Mouse (Mus musculus) adrenal gland, adult (tissue): ENCODE results near the gene Ghsr.
"Not testable (repeated sequence)": the region's sequence is repeated elsewhere in the genome, so short reads cannot be mapped to it uniquely, and the experiment has no call there.

Experiments
- DNase-seq, 2 experiments: peaks; one replicate each; pipeline ENCODE4 v3.0.0; 2022 to 2023; ENCODE audit warnings: low spot score in 1 of 2; ENCODE audit not compliant: inconsistent age in 2 of 2

The Ghsr gene

DNA sequence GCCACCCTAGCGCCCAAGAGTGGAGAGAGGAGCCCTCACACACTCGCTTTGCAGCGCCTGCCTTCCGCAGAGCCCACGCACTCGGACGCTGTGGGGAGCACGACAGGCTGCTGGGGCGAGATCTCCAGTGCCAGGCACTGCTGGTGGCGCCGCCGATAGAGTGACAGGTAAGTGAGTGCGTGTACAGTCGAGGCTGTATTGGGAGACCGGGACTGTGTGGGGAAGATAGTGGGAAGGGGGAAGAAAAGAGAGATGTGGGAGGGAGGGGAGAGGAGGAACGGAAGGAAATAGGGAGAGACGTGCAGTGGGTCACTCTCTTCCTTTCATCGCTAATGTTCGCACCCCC, at the start of gene Ghsr:
Ghsr (plus strand) TSS at position 76 of the 346 bp plus-strand sequence.
- no peak for DNase-seq

DNA sequence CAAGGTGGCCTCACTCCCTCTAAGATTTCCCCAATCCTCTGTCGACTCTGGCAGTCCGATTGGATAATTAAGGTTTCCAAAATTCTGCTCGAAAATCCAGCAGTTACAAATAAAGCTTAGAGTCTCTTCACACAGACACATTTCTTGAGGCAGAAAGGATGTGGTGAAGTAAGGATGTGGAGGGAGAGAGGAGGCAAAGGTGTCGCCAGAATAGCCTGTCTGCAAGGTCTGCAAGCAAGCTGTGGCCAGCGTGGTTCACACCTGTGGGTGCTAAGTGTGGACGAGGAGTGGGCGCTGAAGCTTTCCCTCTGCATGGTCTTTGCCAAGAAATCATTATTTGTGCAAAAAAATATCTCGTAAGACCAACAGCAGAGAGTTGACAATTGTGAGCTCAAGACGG, 48.6 kb upstream of the Ghsr start:
- DNase-seq = no peak

DNA sequence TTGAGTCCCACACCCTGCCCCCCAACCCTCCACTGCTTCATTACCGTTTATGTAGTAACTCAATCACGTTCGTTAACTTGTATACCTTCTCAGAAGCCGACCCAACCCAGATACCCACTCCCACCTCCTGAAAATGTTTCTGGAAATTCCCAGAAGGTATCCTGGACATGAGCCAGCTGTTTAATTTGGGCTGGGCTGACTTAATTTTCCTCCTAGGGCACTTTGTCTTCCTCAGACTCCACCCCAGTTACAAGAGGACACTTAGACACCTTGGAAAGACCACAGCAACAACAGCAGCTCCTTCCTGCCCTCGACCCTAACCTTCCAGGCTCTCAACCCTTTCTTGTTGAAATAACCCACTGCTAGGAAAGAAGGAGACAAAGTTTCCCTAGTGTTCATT, 47.6 kb upstream of the Ghsr start:
- DNase-seq = no peak

DNA sequence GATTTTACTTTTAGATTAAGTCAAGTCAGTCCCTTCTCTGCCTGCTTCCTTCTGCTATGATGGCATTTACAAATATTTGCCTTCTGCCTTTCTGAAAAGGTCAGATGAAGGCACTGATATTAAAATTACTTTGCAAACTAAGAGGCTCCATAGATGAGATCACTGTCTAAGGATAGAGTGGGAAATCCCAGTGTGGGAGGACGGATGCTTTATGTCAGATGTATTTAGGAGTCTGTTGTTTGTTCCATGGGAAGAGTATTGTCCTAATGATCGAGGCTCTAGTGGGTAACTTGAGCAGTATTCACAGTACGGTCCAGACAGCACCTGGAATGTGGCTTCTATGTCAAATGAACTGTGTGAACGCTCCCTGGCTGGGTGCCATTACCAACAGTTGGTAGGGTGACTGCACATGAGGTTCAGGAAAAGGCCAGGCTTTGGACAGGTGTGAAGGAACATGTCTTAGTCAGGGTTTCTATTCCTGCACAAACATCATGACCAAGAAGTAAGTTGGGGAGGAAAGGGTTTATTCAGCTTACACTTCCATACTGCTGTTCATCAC, 44.4 kb upstream of the Ghsr start:
- DNase-seq = no peak

DNA sequence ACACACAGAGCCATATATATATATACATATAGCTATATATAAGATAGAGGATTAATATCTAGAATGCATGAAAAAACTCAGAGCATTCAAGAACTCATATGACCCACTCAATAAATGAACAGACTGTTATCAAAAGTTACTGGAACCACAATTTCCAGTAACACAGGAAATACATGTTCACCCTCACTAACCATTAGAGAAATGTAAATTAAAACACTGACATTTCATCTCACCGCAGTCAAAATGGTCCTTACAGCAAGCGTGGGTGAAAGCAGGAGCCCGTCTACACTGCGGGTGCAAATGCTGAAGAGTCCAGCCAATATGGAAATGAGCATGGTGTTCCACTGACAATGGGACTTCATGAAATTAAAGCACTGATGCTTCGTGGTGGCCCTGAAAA, 40.4 kb upstream of the Ghsr start:
- DNase-seq = no peak

DNA sequence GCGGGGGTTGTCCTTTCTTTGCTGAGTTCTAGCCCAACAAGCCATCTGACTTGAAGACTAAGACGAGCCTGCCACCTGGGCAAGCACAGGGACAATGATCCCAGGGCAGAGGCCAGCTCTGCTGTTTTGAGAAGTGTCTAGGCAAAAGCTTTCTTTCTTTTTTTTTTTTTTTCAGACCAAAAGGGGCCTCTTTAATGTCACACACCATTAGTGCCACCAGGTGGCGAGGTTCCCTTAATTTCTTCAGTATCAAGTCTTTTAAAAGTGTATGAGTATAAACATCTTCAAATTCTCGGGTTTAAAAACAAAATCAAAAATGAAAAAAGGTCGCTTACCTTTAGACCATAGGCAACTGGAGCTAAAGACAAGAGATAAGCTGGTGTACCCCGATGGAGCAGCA, 32.7 kb upstream of the Ghsr start:
- peak; percentile 21 to 77 for DNase-seq

DNA sequence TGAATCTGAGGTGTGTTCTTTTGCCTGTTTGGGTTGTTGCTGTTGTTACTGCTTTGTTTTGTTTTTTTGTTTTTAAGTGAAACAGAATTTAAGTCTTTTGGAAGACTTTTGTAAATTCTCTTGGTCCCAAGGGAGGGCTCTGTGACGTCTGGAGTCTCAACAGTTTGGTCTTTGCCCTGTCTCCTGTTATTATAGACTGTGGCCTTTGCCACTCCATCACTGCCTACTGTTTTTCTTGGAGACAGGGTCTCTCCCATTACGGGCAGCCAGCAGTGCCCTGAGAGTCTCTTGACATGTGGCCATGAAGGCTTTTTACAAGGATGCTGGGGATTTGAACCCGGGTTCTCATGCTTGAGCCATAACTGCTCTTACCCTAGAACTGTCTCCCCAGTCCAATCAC, 32.3 kb upstream of the Ghsr start:
- DNase-seq = no peak

DNA sequence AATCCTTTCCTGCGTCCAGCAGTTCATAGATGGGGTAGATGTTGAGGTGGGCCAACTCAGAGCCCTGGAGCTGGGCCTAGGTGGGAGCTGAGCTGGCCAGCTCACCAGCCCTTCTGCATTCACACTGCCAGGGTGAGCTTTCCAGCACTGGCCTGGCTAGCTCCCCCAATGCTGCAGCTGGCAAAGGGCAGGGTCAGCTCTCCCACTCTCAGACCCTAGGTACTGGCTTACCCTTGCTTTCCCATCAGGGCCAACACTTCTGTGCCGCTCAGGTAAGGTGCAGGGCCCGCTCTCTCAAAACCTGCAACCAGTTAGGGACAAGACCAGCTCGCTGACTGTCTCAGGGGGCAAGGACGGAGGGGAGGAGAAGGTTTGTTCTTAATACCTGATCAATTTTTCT, 30.4 kb upstream of the Ghsr start:
- DNase-seq = no peak

DNA sequence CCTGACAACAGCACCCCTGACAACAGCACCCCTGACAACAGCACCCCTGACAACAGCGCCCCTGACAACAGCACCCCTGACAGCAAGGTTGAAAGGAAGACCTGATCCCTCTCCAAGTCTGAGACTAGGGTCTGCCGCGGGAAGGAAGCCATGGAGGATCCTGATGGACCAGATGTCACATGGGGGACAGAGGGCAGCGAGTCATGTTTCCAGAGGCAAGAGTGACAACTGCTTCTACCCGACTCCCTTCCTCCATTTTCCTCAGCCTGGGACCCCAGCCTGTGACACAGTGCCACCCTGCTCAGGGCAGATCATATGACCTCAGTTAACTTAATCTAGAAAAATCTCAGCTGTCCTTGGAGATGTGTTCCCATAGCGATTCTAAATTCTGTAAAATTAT, 28.7 kb upstream of the Ghsr start:
- no peak for DNase-seq

DNA sequence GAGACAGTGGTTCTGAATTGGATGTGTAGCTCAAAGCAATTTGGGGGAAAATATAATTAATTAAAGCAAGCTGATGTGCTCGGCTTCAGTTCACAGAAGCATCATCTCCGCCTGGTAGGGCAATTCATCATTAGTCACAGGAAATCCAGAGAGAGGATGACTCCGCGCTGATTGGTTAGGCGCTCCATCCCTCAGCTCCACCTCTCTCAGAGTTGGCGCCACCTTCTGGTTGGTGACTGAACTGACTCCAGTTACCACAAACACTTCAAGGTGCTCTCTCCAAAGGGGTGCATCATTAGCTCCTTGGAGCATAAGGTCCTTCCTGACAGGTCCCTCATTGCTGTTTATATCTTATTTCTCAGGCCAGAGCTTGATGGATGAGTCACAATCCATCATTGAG, 25.6 kb upstream of the Ghsr start:
- DNase-seq = peak; percentile 48 to 79

DNA sequence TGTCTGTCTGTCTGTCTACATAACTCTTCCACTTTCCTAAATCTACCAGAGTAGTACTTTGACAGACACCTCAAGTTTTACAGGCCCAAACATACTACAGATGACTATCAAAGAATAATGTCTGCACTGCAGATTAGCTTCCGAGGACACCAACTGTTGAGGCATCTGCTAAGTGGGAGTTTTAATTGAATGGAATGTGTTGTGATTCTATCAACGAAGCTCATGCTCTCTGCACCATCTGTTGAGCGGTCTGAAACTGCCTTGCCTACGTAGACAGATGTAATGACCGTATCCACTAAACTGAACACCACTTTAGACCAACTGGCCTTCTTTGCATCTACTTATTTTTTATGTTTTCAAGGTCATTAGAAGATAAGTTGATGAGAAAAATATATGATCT, 22.7 kb upstream of the Ghsr start:
- no peak for DNase-seq

DNA sequence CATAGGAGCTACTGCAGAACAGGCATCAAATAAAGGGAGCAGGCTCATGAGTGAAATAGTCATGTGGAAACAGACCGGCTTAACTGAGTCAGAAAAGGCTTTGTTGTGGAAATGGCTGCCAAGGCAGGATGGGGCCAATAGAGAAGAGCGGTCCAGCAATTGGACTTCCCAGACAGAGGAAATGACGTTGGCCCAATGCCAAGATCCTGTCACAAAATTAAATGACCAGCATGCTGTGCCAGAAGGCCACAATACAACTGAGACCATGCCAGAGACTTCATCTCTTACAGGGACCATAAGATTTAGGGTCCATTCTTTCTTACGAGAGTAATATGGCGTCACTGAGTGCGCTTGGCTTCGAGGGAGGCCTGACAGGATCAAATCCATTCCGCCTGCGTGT, 20.0 kb upstream of the Ghsr start:
- DNase-seq = peak; percentile 34 to 62

DNA sequence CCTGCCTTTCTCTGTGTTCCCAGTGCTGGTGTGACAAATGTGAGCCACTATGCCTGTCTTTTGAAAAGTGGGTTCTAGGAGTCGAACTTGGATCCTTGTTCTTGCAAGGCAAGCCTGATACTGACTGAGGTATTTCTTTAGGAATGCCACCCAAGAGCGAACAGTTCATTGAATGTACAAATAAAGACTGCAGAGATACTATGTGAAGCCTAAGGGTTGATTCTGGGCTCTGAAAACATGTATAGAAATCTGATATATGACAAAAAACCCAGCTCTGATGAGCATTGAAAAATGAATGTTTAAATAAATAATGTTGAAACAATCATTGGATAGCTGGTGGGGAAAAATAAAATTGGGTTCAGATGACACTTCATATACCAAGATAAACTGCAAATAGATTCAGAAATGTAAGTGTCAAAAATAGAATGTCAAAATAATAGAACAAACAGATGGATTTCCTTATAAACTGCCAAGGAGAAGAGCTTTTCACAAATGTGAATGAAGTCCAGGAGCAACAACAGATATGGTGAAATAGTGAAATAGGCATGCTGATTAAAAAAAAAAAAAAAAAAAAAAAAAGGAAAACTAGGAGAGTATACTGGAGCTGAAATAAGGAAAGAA, 11.9 kb upstream of the Ghsr start:
- DNase-seq = no peak

DNA sequence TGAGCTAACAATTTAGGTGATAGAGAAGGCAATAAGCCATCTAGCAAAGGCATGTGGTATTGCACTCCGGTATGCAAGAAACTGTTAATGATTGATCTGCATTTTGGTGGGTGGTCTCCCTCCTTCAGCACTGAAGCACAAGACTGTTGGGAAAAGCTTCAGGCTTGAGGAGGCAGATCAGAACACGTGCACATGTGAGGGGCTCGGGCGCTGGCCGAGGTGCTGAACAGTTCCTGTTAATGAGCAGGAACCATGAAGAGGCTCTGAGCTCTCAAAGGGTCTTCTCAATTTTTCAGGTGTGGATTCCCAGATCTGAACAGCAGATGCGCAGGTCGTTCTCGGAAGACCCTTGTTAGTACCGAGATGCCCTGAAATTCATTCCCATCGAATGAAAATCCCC, 1.0 kb upstream of the Ghsr start:
- peak in 1 of 2 experiments; percentile 50 for DNase-seq

DNA sequence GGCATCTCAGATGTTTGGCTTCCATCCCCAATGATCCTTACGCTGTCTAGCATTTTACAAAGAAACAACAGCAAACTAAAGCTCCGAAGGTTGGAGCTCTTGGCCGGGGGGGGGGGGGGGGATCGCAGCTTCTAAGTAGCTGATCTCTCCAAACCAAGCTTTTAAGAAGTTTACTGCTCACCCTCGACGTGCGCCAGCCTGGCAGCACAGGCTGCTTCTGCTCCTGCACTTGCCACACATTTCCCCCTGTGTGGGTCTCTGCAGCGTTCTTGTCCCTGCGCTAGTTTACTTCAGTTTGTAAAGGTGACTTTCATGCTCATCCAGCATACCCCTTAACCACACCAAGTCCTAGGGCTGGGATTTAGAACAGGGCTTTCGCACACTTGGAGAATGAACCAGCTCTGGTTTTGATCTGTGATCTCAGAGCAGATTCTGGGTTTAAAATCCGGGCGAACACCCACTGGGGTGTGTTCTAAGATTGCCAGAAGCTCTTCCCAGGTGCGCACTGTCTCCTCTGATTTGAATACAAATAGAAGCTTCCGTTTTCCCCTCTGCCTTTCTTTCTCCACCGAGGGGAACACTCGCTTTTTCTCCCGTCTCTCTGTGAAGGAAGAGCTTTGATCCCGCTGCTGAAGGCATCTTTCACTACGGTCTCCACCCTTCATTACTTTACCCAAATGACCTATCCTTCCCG, 422 bp upstream of the Ghsr start:
- no peak for DNase-seq

DNA sequence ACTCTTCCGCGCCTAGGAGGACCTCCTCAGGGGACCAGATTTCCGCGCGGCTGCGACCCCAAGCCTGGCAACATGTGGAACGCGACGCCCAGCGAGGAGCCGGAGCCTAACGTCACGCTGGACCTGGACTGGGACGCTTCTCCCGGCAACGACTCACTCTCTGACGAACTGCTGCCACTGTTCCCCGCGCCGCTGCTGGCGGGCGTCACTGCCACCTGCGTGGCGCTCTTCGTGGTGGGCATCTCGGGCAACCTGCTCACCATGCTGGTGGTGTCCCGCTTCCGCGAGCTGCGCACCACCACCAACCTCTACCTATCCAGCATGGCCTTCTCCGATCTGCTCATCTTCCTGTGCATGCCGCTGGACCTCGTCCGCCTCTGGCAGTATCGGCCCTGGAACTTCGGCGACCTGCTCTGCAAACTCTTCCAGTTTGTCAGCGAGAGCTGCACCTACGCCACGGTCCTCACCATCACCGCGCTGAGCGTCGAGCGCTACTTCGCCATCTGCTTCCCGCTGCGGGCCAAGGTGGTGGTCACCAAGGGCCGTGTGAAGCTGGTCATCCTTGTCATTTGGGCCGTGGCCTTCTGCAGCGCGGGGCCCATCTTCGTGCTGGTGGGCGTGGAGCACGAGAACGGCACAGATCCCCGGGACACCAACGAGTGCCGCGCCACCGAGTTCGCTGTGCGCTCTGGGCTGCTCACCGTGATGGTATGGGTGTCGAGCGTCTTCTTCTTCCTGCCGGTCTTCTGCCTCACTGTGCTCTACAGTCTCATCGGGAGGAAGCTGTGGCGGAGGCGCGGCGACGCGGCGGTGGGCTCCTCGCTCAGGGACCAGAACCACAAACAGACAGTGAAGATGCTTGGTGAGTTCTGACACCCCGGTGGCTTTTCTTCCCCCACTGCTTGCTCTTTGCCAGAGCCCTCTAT, 837 bp downstream of the Ghsr start:
- no peak for DNase-seq

DNA sequence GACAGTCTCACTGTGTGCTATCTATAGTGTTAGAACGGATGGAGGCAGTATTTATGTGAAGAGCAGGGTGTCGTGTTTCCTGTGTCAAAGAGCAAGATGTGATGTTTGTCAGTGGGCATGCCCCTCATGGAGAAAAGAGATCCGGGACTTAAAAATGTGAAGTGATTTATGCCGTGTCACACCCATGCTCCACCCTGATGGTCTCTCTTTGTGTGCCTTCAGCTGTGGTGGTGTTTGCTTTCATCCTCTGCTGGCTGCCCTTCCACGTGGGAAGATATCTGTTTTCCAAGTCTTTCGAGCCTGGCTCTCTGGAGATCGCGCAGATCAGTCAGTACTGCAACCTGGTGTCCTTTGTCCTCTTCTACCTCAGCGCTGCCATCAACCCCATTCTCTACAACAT, 3.2 kb downstream of the Ghsr start:
- DNase-seq = no peak

DNA sequence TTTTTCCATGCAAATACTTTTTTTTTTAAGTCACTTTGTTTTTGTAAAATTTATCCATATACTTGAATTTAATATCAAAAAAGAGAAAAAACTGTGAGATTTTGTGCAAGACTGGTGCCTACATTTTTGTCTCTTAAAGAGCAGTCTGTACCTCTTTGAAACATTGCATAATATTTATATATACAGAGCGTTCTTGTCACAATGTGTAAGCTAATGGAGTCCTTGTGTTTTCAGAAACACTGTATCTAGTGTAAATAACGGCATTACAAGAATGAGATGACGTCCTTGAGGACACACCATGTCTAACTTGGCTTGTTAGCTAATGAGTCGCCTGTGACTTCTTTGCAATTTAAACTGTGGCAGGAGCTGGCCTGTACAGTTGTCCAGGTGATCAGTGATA, 6.8 kb downstream of the Ghsr start:
- DNase-seq = no peak

DNA sequence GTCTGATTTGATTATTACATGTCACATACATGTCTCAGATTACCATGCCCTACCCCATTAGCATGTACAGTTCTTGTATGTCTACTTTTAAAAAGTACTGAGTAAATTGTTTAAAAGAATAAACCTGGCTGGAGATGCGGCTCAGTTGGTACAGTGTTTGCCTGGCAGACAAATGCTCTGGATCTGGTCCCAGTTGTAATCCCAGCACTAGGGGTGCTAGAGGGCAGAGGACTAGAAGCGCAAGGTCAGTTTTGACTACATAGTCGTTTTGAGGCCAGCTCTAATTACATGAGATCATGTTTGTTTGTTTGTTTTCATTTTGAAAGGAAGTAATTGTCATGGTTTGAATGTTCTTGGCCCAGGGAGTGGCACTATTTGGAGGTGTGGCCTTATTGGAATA, 13.7 kb downstream of the Ghsr start:
- DNase-seq = no peak

DNA sequence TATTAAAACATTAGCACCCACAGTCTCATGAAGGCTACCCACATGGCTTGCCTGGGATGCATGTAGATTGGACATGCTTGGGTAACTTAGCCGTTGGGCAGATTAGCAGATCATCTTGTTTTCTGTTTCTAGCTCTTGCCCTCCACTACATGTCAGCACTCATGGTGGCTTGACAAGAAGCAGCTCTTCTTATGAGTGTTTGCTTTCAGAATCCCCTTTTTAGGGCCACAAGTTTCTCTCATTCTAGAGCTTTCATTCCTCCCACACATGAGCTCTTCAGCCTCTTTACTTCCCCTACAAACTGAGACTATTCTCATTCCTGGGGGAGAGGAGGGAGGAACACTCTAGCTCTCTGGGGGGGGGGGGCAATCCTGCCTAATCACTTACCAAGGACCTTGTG, 18.8 kb downstream of the Ghsr start:
- no peak for DNase-seq

DNA sequence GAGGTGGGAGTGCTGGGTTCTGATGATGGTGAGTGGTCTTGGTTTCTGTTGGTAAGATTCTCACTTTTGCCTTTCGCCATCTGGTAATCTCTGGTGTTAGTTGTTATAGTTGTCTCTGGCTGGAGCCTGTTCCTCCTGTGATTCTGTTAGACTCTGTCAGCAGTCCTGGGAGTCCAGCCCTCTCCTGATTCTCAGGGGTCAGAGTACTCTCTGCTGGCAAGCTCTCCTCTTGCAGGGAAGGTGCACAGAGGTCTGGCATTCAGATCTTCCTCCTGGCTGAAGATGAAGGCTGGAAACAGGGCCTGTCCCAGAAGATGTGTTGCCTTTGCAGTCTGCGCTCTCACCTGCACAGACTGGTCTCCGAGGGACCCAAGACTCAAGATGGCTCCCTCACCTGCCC, 29.8 kb downstream of the Ghsr start:
- DNase-seq = not testable (repeated sequence)

DNA sequence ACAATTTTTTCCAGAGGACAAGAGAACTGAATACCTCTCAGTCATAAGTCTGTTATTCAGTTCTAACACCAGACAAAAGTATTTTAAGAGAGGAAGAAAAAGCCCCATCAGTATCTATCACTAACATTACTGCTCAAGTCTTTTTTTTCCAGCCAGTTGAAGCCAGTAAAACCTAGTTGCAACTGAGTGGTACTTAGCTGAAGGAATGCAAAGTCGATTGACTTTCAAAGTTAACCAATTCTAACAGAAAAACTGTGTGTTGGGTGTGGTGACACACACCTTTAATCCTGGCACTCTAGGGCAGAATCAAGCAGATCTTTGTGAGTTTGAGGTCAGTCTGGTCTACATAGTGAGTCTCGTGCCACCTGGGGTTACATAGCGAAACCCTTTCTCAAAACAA, 35.3 kb downstream of the Ghsr start:
- no peak for DNase-seq
